11 mouse cellular contexts compared by ENCODE assay signal in the genomic region with DNA sequence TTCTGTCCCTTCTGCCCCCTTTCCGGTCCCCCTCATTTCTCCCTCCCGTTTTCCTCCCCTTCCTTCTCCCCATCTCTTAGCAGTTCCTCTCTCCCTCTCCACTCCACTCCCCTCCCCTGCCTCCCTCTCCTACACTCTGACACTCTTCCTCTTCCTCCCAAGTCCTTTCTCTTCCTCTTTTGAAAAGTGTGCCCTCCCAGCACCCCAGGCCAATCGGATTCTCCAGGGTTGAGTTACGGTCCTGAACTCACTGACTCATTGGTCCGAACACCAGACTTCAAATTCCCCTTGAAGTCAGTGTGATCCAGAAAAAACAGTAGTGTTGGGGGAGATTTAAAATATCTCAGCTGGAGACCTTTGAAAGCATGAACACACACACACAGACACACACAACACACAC.
DNase-seq lines count a peak whose midpoint lies in the region; ATAC-seq and TF ChIP-seq lines count a peak whose summit lies in the region.
"Had no signal": no experiment of that assay in that cellular context is flagged by ENCODE, and none has a peak within 500 bp of the region (broad histone marks: within the 10 kb centered on the region; RNA-seq: fewer than 3 reads in every experiment).

No protein-coding gene starts in this region.

- no peak for TF ChIP-seq POLR2A in CH12.LX (IDR thresholded peaks at IDR 0.05; ENCODE audit: low read depth, low read length)

- no peaks in the 10 kb centered on the region for H3K9me3 ChIP-seq in heart, postnatal 0 days (replicated peaks; ENCODE audit: control insufficient read depth, low read length)
- H3K9me3 ChIP-seq in CH12.LX (replicated peaks; ENCODE audit: low read length), result peaks cover 7% of the 10 kb centered on the region
- H3K9me3 ChIP-seq in liver, embryonic 11.5 days (ENCODE audit: control insufficient read depth, low read length), result no peaks in the 10 kb centered on the region

- H3K36me3 ChIP-seq in heart, postnatal 0 days (replicated peaks; ENCODE audit: control insufficient read depth, insufficient read depth, low read length), result no peaks in the 10 kb centered on the region
- H3K36me3 ChIP-seq in CH12.LX (replicated peaks in 1 of 2; ENCODE audit: control insufficient read depth in 1 of 2, insufficient read depth in 1 of 2, low read length in 1 of 2), result no peaks in the 10 kb centered on the region
- no peaks in the 10 kb centered on the region for H3K36me3 ChIP-seq in liver, embryonic 11.5 days (ENCODE audit: control insufficient read depth, insufficient read depth, low read length)

- H3K4me2 ChIP-seq in heart, postnatal 0 days (ENCODE audit: low read depth, low read length), result no peak overlapping the region
- no peak overlapping the region for H3K4me2 ChIP-seq in CH12.LX (ENCODE audit: insufficient read depth, low read depth, poor library complexity, severe bottlenecking)
- peak overlapping the region; percentile 29 for H3K4me2 ChIP-seq in liver, embryonic 11.5 days

- no peak overlapping the region for H3K4me3 ChIP-seq in heart, postnatal 0 days (ENCODE audit: low read depth, low read length)
- peak overlapping the region in 1 of 3 experiments; percentile 4 for H3K4me3 ChIP-seq in CH12.LX (replicated peaks in 1 of 3; ENCODE audit: low read depth in 2 of 3, low read length in 2 of 3, poor library complexity in 1 of 3)
- H3K4me3 ChIP-seq in liver, embryonic 11.5 days (ENCODE audit: low read depth, low read length), result no peak overlapping the region

- no peak for TF ChIP-seq RAD21 in CH12.LX (IDR thresholded peaks at IDR 0.05; ENCODE audit: low read depth, low read length)

- ATAC-seq in heart, postnatal 0 days (ENCODE audit: insufficient read depth, low read depth), result peak; percentile 40; the same call in 1 of the 2 replicates
- no peak for ATAC-seq in liver, embryonic 11.5 days (replicated peaks; ENCODE audit: low FRiP score)

- in situ Hi-C loops in CH12.LX (cut with MboI; ENCODE audit: low pct_ligation_motif_present, low pct_unique_long_range_greater_than_20kb, low sequenced_read_pairs), result no loop called here

- WGBS in heart, postnatal 0 days, result 43% methylated on average over 5 of the region's 5 CpGs
- 27% methylated on average over 5 of the region's 5 CpGs for WGBS in liver, embryonic 11.5 days

- H3K9ac ChIP-seq in heart, postnatal 0 days (replicated peaks; ENCODE audit: low read depth, low read length), result no peak overlapping the region
- H3K9ac ChIP-seq in CH12.LX (ENCODE audit: insufficient read depth, low read depth), result no peak overlapping the region
- H3K9ac ChIP-seq in liver, embryonic 11.5 days (ENCODE audit: low read depth, low read length), result no peak overlapping the region

- dilution Hi-C loops in CH12.LX (cut with MboI; ENCODE audit: extremely low pct_ligation_motif_present, extremely low pct_unique_long_range_greater_than_20kb, low sequenced_read_pairs), result no loop called here

- no peaks in the 10 kb centered on the region for H3K79me2 ChIP-seq in CH12.LX (replicated peaks; ENCODE audit: control insufficient read depth, extremely low read depth, insufficient read depth, poor library complexity, severe bottlenecking)

- peaks cover 10% of the 10 kb centered on the region; the same call in 1 of the 2 replicates for H3K4me1 ChIP-seq in heart, postnatal 0 days (ENCODE audit: control insufficient read depth, insufficient read depth)
- H3K4me1 ChIP-seq in CH12.LX (ENCODE audit: control insufficient read depth in 1 of 2, insufficient read depth in 2 of 2), result peaks cover 12 to 37% of the 10 kb centered on the region in 2 experiments
- no peaks in the 10 kb centered on the region for H3K4me1 ChIP-seq in liver, embryonic 11.5 days (replicated peaks; ENCODE audit: control insufficient read depth, insufficient read depth, low read length)

- no peak for DNase-seq in heart, postnatal 0 days (ENCODE audit: low spot score)
- DNase-seq in heart, postnatal 4 days, result no peak
- DNase-seq in CH12.LX (ENCODE audit: extremely low read depth), result peak; percentile 46
- peak; percentile 40 for DNase-seq in ZHBTc4 (ENCODE audit: low read depth, low spot score)
- DNase-seq in liver, embryonic 11.5 days (ENCODE audit: low spot score), result no peak
- DNase-seq in testis, postnatal 14 days (ENCODE audit: low spot score), result no peak
- no peak for DNase-seq in adrenal gland, postnatal 25 days
- DNase-seq in right cerebral cortex, postnatal 14 days, result no peak
- DNase-seq: cerebellum, adult 11-12 months; lung, postnatal 36 days; thymus, postnatal 25 days had no signal

- no peak for TF ChIP-seq CTCF in heart, postnatal 0 days (IDR thresholded peaks at IDR 0.05; ENCODE audit: low read depth)
- no peak for TF ChIP-seq CTCF in CH12.LX (conservative IDR thresholded peaks at IDR 0.05 in 1 of 2, IDR thresholded peaks at IDR 0.05 in 1 of 2; ENCODE audit: low read depth in 2 of 2, low read length in 2 of 2)

- no peaks in the 10 kb centered on the region for H3K27me3 ChIP-seq in heart, postnatal 0 days (ENCODE audit: control insufficient read depth, insufficient read depth, low read length)
- H3K27me3 ChIP-seq in CH12.LX (replicated peaks), result no peaks in the 10 kb centered on the region
- no peaks in the 10 kb centered on the region for H3K27me3 ChIP-seq in liver, embryonic 11.5 days (replicated peaks; ENCODE audit: control insufficient read depth, insufficient read depth, low read length)

- no peak for TF ChIP-seq EP300 in heart, postnatal 0 days (IDR thresholded peaks at IDR 0.05; ENCODE audit: low read depth)
- no peak for TF ChIP-seq EP300 in CH12.LX (IDR thresholded peaks at IDR 0.05; ENCODE audit: low read length)

- no peak overlapping the region for H3K27ac ChIP-seq in heart, postnatal 0 days (ENCODE audit: low read depth)
- H3K27ac ChIP-seq in CH12.LX (ENCODE audit: insufficient read depth, low read depth), result no peak overlapping the region
- H3K27ac ChIP-seq in liver, embryonic 11.5 days (ENCODE audit: low read depth, low read length), result no peak overlapping the region

TF ChIP-seq in CH12.LX, 34 proteins besides CTCF, POLR2A, EP300 and RAD21:
- TF ChIP-seq ZKSCAN1 (IDR thresholded peaks at IDR 0.05; ENCODE audit: borderline replicate concordance, low read depth, low read length) (no peak), HCFC1 (IDR thresholded peaks at IDR 0.05; ENCODE audit: low read depth, low read length) (no peak), NRF1 (IDR thresholded peaks at IDR 0.05; ENCODE audit: low read depth, low read length) (no peak), USF2 (conservative IDR thresholded peaks at IDR 0.05; ENCODE audit: low read depth, low read length) (no peak), ZNF384 (IDR thresholded peaks at IDR 0.05; ENCODE audit: low read depth, low read length) (no peak), MAZ (IDR thresholded peaks at IDR 0.05; ENCODE audit: low read depth, low read length) (no peak), NELFE (IDR thresholded peaks at IDR 0.05; ENCODE audit: low read depth, low read length) (no peak), IRF4 (IDR thresholded peaks at IDR 0.05; ENCODE audit: low read depth, low read length) (no peak), ETS1 (conservative IDR thresholded peaks at IDR 0.05; ENCODE audit: low read depth, low read length) (no peak), MXI1 (IDR thresholded peaks at IDR 0.05; ENCODE audit: low read depth, low read length) (no peak)

Comparison
In these comparisons a context has a peak if more than half of its experiments do, and no peak if none do; other contexts are left out.
1. DNase-seq: peak in CH12.LX (single experiment) and ZHBTc4 (single experiment); none in heart, postnatal 0 days (single experiment), heart, postnatal 4 days (single experiment), liver, embryonic 11.5 days (single experiment), testis, postnatal 14 days (single experiment), adrenal gland, postnatal 25 days (single experiment) and right cerebral cortex, postnatal 14 days (single experiment).